Mouse (Mus musculus) liver, embryonic 15.5 days (tissue): Measurements from ENCODE around the gene Nr1d1. TPM values are rescaled to one million over a fixed set of nuclear protein-coding genes. Genes with fewer than 3 reads are reported as not detected.

Source experiments
- ATAC-seq: fragments of 200-750 bp; cut with Nextera tagmentation; 2 replicates; pipeline ENCODE4 v1.8.0; 2017; ENCODE audit warnings: moderate number of reproducible peaks, mild to moderate bottlenecking, moderate library complexity; ENCODE audit not compliant: insufficient read depth
- H3K27ac ChIP-seq: fragments of 300-500 bp; sonication (generic); replicated peaks from 2 replicates; pipeline ENCODE4 v1.5.1; 2015; ENCODE audit warnings: mild to moderate bottlenecking, inconsistent platforms
- H3K27me3 ChIP-seq: fragments of 300-500 bp; sonication (generic); 2 replicates; pipeline ENCODE4 v1.6.1; 2015; ENCODE audit warnings: mild to moderate bottlenecking, inconsistent platforms
- H3K36me3 ChIP-seq: fragments of 300-500 bp; sonication (generic); replicated peaks from 2 replicates; pipeline ENCODE4 v1.6.1; 2015; ENCODE audit warnings: moderate library complexity, mild to moderate bottlenecking, inconsistent platforms
- H3K4me1 ChIP-seq: fragments of 300-500 bp; sonication (generic); replicated peaks from 2 replicates; pipeline ENCODE4 v1.6.1; 2015; ENCODE audit warnings: inconsistent platforms
- H3K4me2 ChIP-seq: fragments of 300-500 bp; sonication (generic); 2 replicates; pipeline ENCODE4 v1.6.1; 2015; ENCODE audit warnings: moderate library complexity, mild to moderate bottlenecking, inconsistent platforms
- H3K4me3 ChIP-seq: fragments of 300-500 bp; sonication (generic); replicated peaks from 2 replicates; pipeline ENCODE4 v1.5.1; 2015; ENCODE audit warnings: mild to moderate bottlenecking, inconsistent platforms
- H3K9ac ChIP-seq: fragments of 300-500 bp; sonication (generic); 2 replicates; pipeline ENCODE4 v1.6.1; 2015; ENCODE audit warnings: moderate library complexity, mild to moderate bottlenecking, inconsistent platforms
- H3K9me3 ChIP-seq: fragments of 300-500 bp; sonication (generic); replicated peaks from 2 replicates; pipeline ENCODE4 v1.6.1; 2016; ENCODE audit warnings: inconsistent platforms
- WGBS: fragments of 180-500 bp; shearing (Covaris S2); methylation state at CpG from one replicate; pipeline ENCODE4 v1.1.7; 2015; ENCODE audit warnings: mixed read lengths; ENCODE audit not compliant: insufficient replicate concordance; 5-methylcytosine and 5-hydroxymethylcytosine counted together
- polyA plus RNA-seq: library from polyadenylated mRNA; unstranded; fragments of >200 nt; fragmentation: Nextera tagmentation; extraction: Ambion mirVana; gene quantifications from 2 replicates; pipeline ENCODE4 v1.2.1, GENCODE M21; 2015

The Nr1d1 gene
- polyA plus RNA-seq, 1 experiment from 2014 or later = 0.63 TPM

- H3K36me3 ChIP-seq = no peaks in the 10 kb centered on the region
- H3K27ac ChIP-seq = peak overlapping the region; percentile 78
- ATAC-seq = no peak
- H3K4me3 ChIP-seq = no peak overlapping the region
- WGBS = 10% methylated on average over 9 of the region's 9 CpGs
- peaks cover 66% of the 10 kb centered on the region for H3K4me1 ChIP-seq
- H3K27me3 ChIP-seq = no peaks in the 10 kb centered on the region
- H3K9me3 ChIP-seq = no peaks in the 10 kb centered on the region
- H3K4me2 ChIP-seq = peak overlapping the region; percentile 80
- no peak overlapping the region for H3K9ac ChIP-seq
Observed at GRCm38 (mm10) chr11:98776843-98777590, 1.9 kb upstream of the Nr1d1 start.

GRCm38 (mm10) chr11:98776052-98776764 lies 1.1 kb upstream of the Nr1d1 start:
- Histone ChIP-seq H3K27ac (peak overlapping the region; percentile 78), H3K9me3 (no peaks in the 10 kb centered on the region), H3K4me1 (peaks cover 68% of the 10 kb centered on the region), H3K36me3 (no peaks in the 10 kb centered on the region), H3K4me2 (peak overlapping the region; percentile 80), H3K9ac (0 out of 2 replicates have a peak overlapping the region, but pooled peaks have one; percentile 3), H3K4me3 (peak overlapping the region; percentile 46; the same call in 1 of the 2 replicates), H3K27me3 (no peaks in the 10 kb centered on the region)
- 34% methylated on average over 12 of the region's 12 CpGs for WGBS
- no peak for ATAC-seq

GRCm38 (mm10) chr11:98775348-98776051 lies 367 bp upstream of the Nr1d1 start:
- 3% methylated on average over 15 of the region's 15 CpGs for WGBS
- peak overlapping the region; percentile 80 for H3K4me2 ChIP-seq
- peaks cover 5% of the 10 kb centered on the region; the same call in 1 of the 2 replicates for H3K36me3 ChIP-seq
- H3K4me1 ChIP-seq = peaks cover 75% of the 10 kb centered on the region
- peak overlapping the region; percentile 37; the same call in 1 of the 2 replicates for H3K9ac ChIP-seq
- peak overlapping the region; percentile 78 for H3K27ac ChIP-seq
- ATAC-seq = peak; percentile 38
- peak overlapping the region; percentile 46 for H3K4me3 ChIP-seq
- no peaks in the 10 kb centered on the region for H3K27me3 ChIP-seq
- no peaks in the 10 kb centered on the region for H3K9me3 ChIP-seq

- ATAC-seq = peak; percentile 87
- Histone ChIP-seq H3K27ac (peak overlapping the region; percentile 69; the same call in 1 of the 2 replicates), H3K4me1 (peaks cover 92% of the 10 kb centered on the region), H3K9ac (no peak overlapping the region), H3K4me2 (peak overlapping the region; percentile 80), H3K36me3 (peaks cover 17% of the 10 kb centered on the region; the same call in 1 of the 2 replicates), H3K27me3 (no peaks in the 10 kb centered on the region), H3K4me3 (peak overlapping the region; percentile 46), H3K9me3 (no peaks in the 10 kb centered on the region)
- WGBS = under 1% methylated on average over 37 of the region's 37 CpGs
Observed at GRCm38 (mm10) chr11:98773635-98774295, 1.4 kb downstream of the Nr1d1 start.

GRCm38 (mm10) chr11:98772667-98773171 lies 2.4 kb downstream of the Nr1d1 start:
- ATAC-seq = no peak
- Histone ChIP-seq H3K27me3 (no peaks in the 10 kb centered on the region), H3K9ac (no peak overlapping the region), H3K4me1 (peaks cover 99% of the 10 kb centered on the region), H3K9me3 (no peaks in the 10 kb centered on the region), H3K4me2 (peak overlapping the region; percentile 30), H3K27ac (peak overlapping the region; percentile 69), H3K4me3 (no peak overlapping the region), H3K36me3 (peaks cover 17% of the 10 kb centered on the region; the same call in 1 of the 2 replicates)
- WGBS = 47% methylated on average over 8 of the region's 8 CpGs

DNA sequence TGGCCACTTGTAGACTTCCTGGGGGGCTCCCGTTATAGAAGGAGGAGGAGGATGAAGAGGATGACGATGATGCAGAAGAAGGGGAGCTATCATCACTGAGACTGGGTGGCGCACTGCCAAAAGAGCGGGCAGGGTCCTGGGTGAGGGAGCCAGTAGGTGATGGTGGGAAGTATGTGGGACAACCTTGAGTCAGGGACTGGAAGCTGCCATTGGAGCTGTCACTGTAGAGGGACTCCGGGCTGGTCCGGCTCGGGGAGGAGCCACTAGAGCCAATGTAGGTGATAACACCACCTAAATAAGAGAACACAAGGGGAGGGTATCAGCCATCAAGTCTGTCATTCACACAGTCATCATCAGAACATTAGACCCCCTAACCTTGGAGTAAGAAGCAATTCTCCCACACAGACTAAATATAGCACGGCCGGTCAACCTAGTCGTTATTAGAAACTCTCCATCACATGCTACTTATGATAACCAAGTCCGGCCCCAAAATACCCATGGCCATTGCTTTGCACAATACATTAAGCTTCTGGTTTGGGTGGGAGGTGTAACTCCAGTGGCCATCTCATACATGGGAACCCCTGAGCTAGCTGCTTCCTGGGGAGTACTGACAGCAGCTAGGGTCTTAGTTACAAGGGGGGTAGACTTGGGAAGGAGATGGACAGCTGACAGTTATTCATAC lies 3.1 kb downstream of the Nr1d1 start:
- H3K4me2 ChIP-seq = no peak overlapping the region
- 71% methylated on average over 11 of the region's 11 CpGs for WGBS

DNA sequence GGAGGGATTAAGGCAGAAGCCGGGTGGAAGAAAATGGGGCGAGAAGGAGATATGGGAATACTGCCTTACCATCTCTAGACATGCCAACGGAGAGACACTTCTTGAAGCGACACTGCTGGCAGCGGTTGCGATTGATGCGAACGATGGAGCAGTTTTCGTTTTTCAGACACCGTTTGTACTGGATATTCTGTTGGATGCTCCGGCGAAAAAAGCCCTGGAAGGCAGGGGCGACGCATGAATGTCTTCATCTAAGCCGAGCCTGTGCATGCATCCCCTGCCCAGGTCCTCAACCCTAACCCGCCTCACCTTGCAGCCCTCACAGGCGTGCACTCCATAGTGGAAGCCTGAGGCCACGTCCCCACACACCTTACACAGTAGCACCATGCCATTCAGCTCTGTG lies 4.0 kb downstream of the Nr1d1 start:
- H3K9ac ChIP-seq = no peak overlapping the region
- no peak overlapping the region for H3K4me2 ChIP-seq
- 89% methylated on average over 18 of the region's 18 CpGs for WGBS
- peaks cover 99% of the 10 kb centered on the region for H3K4me1 ChIP-seq
- H3K4me3 ChIP-seq = no peak overlapping the region
- ATAC-seq = no peak
- H3K27ac ChIP-seq = no peak overlapping the region
- H3K9me3 ChIP-seq = no peaks in the 10 kb centered on the region
- H3K36me3 ChIP-seq = peaks cover 17% of the 10 kb centered on the region; the same call in 1 of the 2 replicates
- H3K27me3 ChIP-seq = no peaks in the 10 kb centered on the region

More for the DNA sequence above, 3.1 kb downstream of the Nr1d1 start:
- Histone ChIP-seq H3K36me3 (peaks cover 17% of the 10 kb centered on the region; the same call in 1 of the 2 replicates), H3K27ac (peak overlapping the region; percentile 69), H3K4me1 (peaks cover 99% of the 10 kb centered on the region), H3K9me3 (no peaks in the 10 kb centered on the region), H3K9ac (no peak overlapping the region), H3K27me3 (no peaks in the 10 kb centered on the region), H3K4me3 (no peak overlapping the region)
- ATAC-seq = no peak

DNA sequence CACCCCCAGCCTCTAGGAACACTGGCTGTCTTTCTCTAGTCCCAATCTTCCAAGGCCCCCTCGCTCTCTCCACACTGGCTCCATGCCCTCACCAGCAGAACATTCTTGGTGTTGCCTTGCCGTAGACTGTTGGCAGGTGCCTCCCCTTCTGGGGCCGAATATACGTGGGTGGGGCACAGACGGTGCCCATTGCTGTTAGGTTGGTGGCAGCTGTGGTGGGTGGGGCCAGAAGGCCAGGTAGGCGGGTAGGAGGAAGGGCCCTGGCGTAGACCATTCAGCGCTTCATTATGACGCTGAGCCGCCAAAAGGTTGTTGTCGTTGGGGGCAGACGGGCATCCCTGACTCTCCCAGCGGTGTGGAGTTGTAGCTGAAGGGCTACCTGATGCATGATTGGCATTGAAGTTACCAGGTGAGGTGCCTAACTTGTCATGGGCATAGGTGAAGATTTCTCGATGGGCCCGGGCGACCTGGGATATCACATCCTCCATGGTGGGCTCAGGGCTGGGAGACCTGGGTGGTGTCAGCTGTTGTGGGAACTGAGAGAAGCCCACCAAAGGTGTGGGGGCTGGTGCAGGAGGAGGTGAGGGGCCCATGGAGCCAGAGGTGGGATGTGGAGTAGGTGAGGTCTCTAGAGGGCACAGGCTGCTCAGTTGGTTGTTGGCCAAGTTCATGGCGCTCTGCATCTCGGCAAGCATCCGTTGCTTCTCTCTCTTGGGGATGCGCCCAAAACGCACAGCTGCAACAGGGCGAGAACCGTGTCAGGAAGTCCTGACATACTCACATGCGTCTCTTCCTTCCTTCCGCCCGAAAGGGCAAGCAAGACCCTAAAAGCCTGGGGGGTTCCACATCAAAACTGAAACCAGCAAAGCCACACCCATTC lies 4.8 kb downstream of the Nr1d1 start:
- H3K9ac ChIP-seq = no peak overlapping the region
- 83% methylated on average over 26 of the region's 26 CpGs for WGBS
- peaks cover 19% of the 10 kb centered on the region for H3K36me3 ChIP-seq
- H3K27me3 ChIP-seq = no peaks in the 10 kb centered on the region
- no peaks in the 10 kb centered on the region for H3K9me3 ChIP-seq
- no peak for ATAC-seq
- no peak overlapping the region for H3K4me3 ChIP-seq
- H3K4me2 ChIP-seq = no peak overlapping the region
- peak overlapping the region; percentile 92; the same call in 1 of the 2 replicates for H3K27ac ChIP-seq
- peaks cover 99% of the 10 kb centered on the region for H3K4me1 ChIP-seq
